Mouse (Mus musculus) bone marrow macrophage, adult 2 months (primary cell): ENCODE measurements at regions not wholly inside any gene's neighbourhood (a gene's known extent, or its start where the extent isn't known, plus 50 kb on each side); places are given as distances from the start of the nearest gene placed in this dataset.

Experiments used
- H3K27ac ChIP-seq: 2 replicates; pipeline ENCODE4 v1.5.1; 2012; ENCODE audit warnings: low read depth, low read length; ENCODE audit not compliant: insufficient read depth
- H3K4me1 ChIP-seq: 2 replicates; pipeline ENCODE4 v1.6.1; 2012; ENCODE audit warnings: low read length; ENCODE audit not compliant: control insufficient read depth, insufficient read depth
- H3K4me3 ChIP-seq: 2 replicates; pipeline ENCODE4 v1.5.1; 2012; ENCODE audit warnings: mild to moderate bottlenecking, low read length, moderate library complexity; ENCODE audit not compliant: insufficient read depth
- CTCF ChIP-seq: IDR thresholded peaks from 2 replicates; pipeline ENCODE4 v1.5.1; 2012; ENCODE audit warnings: low read depth, mild to moderate bottlenecking, low read length, moderate library complexity
- POLR2A ChIP-seq: IDR thresholded peaks from 2 replicates; pipeline ENCODE4 v1.6.1; 2012; ENCODE audit warnings: mild to moderate bottlenecking, low read depth, low read length, borderline replicate concordance

GRCm38 (mm10) chr10:91734691-91735090, 553.6 kb upstream of the Tmpo start:
- TF ChIP-seq POLR2A: no peak
- no peak for TF ChIP-seq CTCF
- Histone ChIP-seq H3K27ac (no peak overlapping the region), H3K4me1 (no peaks in the 10 kb centered on the region), H3K4me3 (no peak overlapping the region)

- TF ChIP-seq CTCF (no peak), POLR2A (no peak)
- Histone ChIP-seq H3K4me1 (no peaks in the 10 kb centered on the region), H3K4me3 (no peak overlapping the region), H3K27ac (no peak overlapping the region)
Observed at GRCm38 (mm10) chr10:91732007-91732589, 551.0 kb upstream of the Tmpo start.

GRCm38 (mm10) chr10:91730062-91730461, 548.9 kb upstream of the Tmpo start:
- no peak overlapping the region for H3K27ac ChIP-seq
- no peak overlapping the region for H3K4me3 ChIP-seq
- no peak for TF ChIP-seq POLR2A
- no peaks in the 10 kb centered on the region for H3K4me1 ChIP-seq

- no peak overlapping the region for H3K27ac ChIP-seq
- H3K4me3 ChIP-seq: no peak overlapping the region
- H3K4me1 ChIP-seq: no peaks in the 10 kb centered on the region
- TF ChIP-seq POLR2A (no peak), CTCF (no peak)
Observed at GRCm38 (mm10) chr10:91719561-91720371, 538.7 kb upstream of the Tmpo start.

- Histone ChIP-seq H3K4me1 (no peaks in the 10 kb centered on the region), H3K27ac (no peak overlapping the region), H3K4me3 (no peak overlapping the region)
- no peak for TF ChIP-seq CTCF
- no peak for TF ChIP-seq POLR2A
Observed at GRCm38 (mm10) chr10:91716604-91717003, 535.5 kb upstream of the Tmpo start.

GRCm38 (mm10) chr10:91714648-91715047, 533.5 kb upstream of the Tmpo start:
- no peak for TF ChIP-seq POLR2A
- TF ChIP-seq CTCF: no peak
- no peaks in the 10 kb centered on the region for H3K4me1 ChIP-seq
- H3K27ac ChIP-seq: no peak overlapping the region
- H3K4me3 ChIP-seq: no peak overlapping the region

GRCm38 (mm10) chr10:91713529-91713928, 532.4 kb upstream of the Tmpo start:
- Histone ChIP-seq H3K4me1 (no peaks in the 10 kb centered on the region), H3K4me3 (no peak overlapping the region), H3K27ac (no peak overlapping the region)
- no peak for TF ChIP-seq CTCF
- TF ChIP-seq POLR2A: no peak

- Histone ChIP-seq H3K4me1 (no peaks in the 10 kb centered on the region), H3K27ac (no peak overlapping the region), H3K4me3 (no peak overlapping the region)
- TF ChIP-seq CTCF (no peak), POLR2A (no peak)
Observed at GRCm38 (mm10) chr10:91706816-91707215, 525.7 kb upstream of the Tmpo start.

GRCm38 (mm10) chr10:91704751-91705150, 523.6 kb upstream of the Tmpo start:
- Histone ChIP-seq H3K4me1 (no peaks in the 10 kb centered on the region), H3K27ac (no peak overlapping the region), H3K4me3 (no peak overlapping the region)
- no peak for TF ChIP-seq POLR2A
- no peak for TF ChIP-seq CTCF

GRCm38 (mm10) chr10:91701822-91702221, 520.7 kb upstream of the Tmpo start:
- TF ChIP-seq POLR2A (no peak), CTCF (no peak)
- no peaks in the 10 kb centered on the region for H3K4me1 ChIP-seq
- no peak overlapping the region for H3K4me3 ChIP-seq
- no peak overlapping the region for H3K27ac ChIP-seq
